Mouse (Mus musculus) cerebellum, adult 11 months (tissue): ENCODE data around the gene Spta1.

Source experiments
- DNase-seq: peaks from one replicate; pipeline ENCODE4 v3.0.0; 2022

Spta1 gene

GRCm38 (mm10) chr1:174269162-174269561 lies 96.6 kb downstream of the Spta1 start:
- DNase-seq, result no peak

- no peak for DNase-seq
Observed at GRCm38 (mm10) chr1:174270643-174271042, 98.1 kb downstream of the Spta1 start.
